Mouse (Mus musculus) stomach, embryonic 15.5 days (tissue): ENCODE data around the gene Zfp683. TPM values are rescaled to one million over a fixed set of nuclear protein-coding genes. Genes with fewer than 3 reads are reported as not detected.
A peak's percentile ranks its signal among the peaks of the same experiment; 100 is the strongest.

Source experiments
- ATAC-seq: fragments of 200-750 bp; cut with Nextera tagmentation; 2 replicates; pipeline ENCODE4 v1.8.0; 2017; ENCODE audit warnings: low read depth, moderate number of reproducible peaks, moderate TSS enrichment; ENCODE audit not compliant: insufficient read depth, low FRiP score
- H3K27ac ChIP-seq: fragments of 300-500 bp; sonication (generic); 2 replicates; pipeline ENCODE4 v1.5.1; 2015; ENCODE audit warnings: mild to moderate bottlenecking, inconsistent platforms
- H3K27me3 ChIP-seq: fragments of 300-500 bp; sonication (generic); replicated peaks from 2 replicates; pipeline ENCODE4 v1.6.1; 2015; ENCODE audit warnings: inconsistent platforms
- H3K36me3 ChIP-seq: fragments of 300-500 bp; sonication (generic); 2 replicates; pipeline ENCODE4 v1.6.1; 2015; ENCODE audit warnings: inconsistent platforms
- H3K4me1 ChIP-seq: fragments of 300-500 bp; sonication (generic); 2 replicates; pipeline ENCODE4 v1.6.1; 2015; ENCODE audit warnings: inconsistent platforms
- H3K4me2 ChIP-seq: fragments of 300-500 bp; sonication (generic); 2 replicates; pipeline ENCODE4 v1.6.1; 2015; ENCODE audit warnings: mild to moderate bottlenecking, inconsistent platforms
- H3K4me3 ChIP-seq: fragments of 300-500 bp; sonication (generic); replicated peaks from 2 replicates; pipeline ENCODE4 v1.5.1; 2015; ENCODE audit warnings: inconsistent platforms
- H3K9ac ChIP-seq: fragments of 300-500 bp; sonication (generic); 2 replicates; pipeline ENCODE4 v1.6.1; 2015; ENCODE audit warnings: inconsistent platforms
- H3K9me3 ChIP-seq: fragments of 300-500 bp; sonication (generic); 2 replicates; pipeline ENCODE4 v1.6.1; 2016; ENCODE audit warnings: inconsistent platforms
- WGBS: fragments of 180-500 bp; shearing (Covaris S2); methylation state at CpG from one replicate; pipeline ENCODE4 v1.1.7; 2015; 5-methylcytosine and 5-hydroxymethylcytosine counted together
- polyA plus RNA-seq: library from polyadenylated mRNA; unstranded; fragments of >200 nt; fragmentation: Nextera tagmentation; extraction: Ambion mirVana; gene quantifications from 2 replicates; pipeline ENCODE4 v1.2.1, GENCODE M21; 2015

Zfp683 gene
- polyA plus RNA-seq, 1 experiment from 2014 or later: not detected

- Histone ChIP-seq H3K27me3 (no peaks in the 10 kb centered on the region), H3K4me3 (no peak overlapping the region), H3K27ac (no peak overlapping the region), H3K9ac (no peak overlapping the region), H3K9me3 (no peaks in the 10 kb centered on the region), H3K4me1 (no peaks in the 10 kb centered on the region), H3K4me2 (no peak overlapping the region), H3K36me3 (no peaks in the 10 kb centered on the region)
- 84% methylated on average over 3 of the region's 3 CpGs for WGBS
- ATAC-seq: no peak
These were observed 42.5 kb downstream of the Zfp683 start for GRCm38 (mm10) chr4:134096120-134096519.

- Histone ChIP-seq H3K9ac (no peak overlapping the region), H3K4me3 (no peak overlapping the region), H3K4me2 (no peak overlapping the region), H3K36me3 (no peaks in the 10 kb centered on the region), H3K27me3 (no peaks in the 10 kb centered on the region), H3K27ac (no peak overlapping the region), H3K4me1 (no peaks in the 10 kb centered on the region), H3K9me3 (no peaks in the 10 kb centered on the region)
- no peak for ATAC-seq
- WGBS: 63% methylated on average over 5 of the region's 5 CpGs
These were observed 43.5 kb downstream of the Zfp683 start for GRCm38 (mm10) chr4:134097015-134097608.

- Histone ChIP-seq H3K4me2 (no peak overlapping the region), H3K9ac (no peak overlapping the region), H3K9me3 (no peaks in the 10 kb centered on the region), H3K27me3 (no peaks in the 10 kb centered on the region), H3K4me3 (no peak overlapping the region), H3K27ac (no peak overlapping the region; the same call in 1 of the 2 replicates), H3K36me3 (no peaks in the 10 kb centered on the region), H3K4me1 (0 out of 2 replicates have a peak, but pooled peaks cover 4% of the 10 kb centered on the region)
- no peak for ATAC-seq
- WGBS: 44% methylated on average over 8 of the region's 8 CpGs
These were observed 45.0 kb downstream of the Zfp683 start for GRCm38 (mm10) chr4:134098628-134099027.

GRCm38 (mm10) chr4:134100245-134100644, 46.6 kb downstream of the Zfp683 start:
- Histone ChIP-seq H3K4me1 (0 out of 2 replicates have a peak, but pooled peaks cover 4% of the 10 kb centered on the region), H3K9ac (no peak overlapping the region), H3K27ac (no peak overlapping the region), H3K9me3 (no peaks in the 10 kb centered on the region), H3K27me3 (no peaks in the 10 kb centered on the region), H3K4me3 (no peak overlapping the region), H3K36me3 (no peaks in the 10 kb centered on the region), H3K4me2 (no peak overlapping the region)
- no peak for ATAC-seq
- WGBS: 79% methylated on average over 4 of the region's 4 CpGs

- WGBS: 17% methylated on average over 34 of the region's 34 CpGs
- ATAC-seq: peak; percentile 93
- H3K36me3 ChIP-seq: no peaks in the 10 kb centered on the region
- no peak within 1 kb of the TSS for H3K27ac ChIP-seq
- no peaks in the 10 kb centered on the region for H3K9me3 ChIP-seq
- H3K4me1 ChIP-seq: 0 out of 2 replicates have a peak, but pooled peaks cover 4% of the 10 kb centered on the region
- H3K9ac ChIP-seq: peak within 1 kb of the TSS; percentile 59; the same call in 1 of the 2 replicates
- H3K4me2 ChIP-seq: peak within 1 kb of the TSS; percentile 71
- H3K4me3 ChIP-seq: peak within 1 kb of the TSS; percentile 82
- H3K27me3 ChIP-seq: no peaks in the 10 kb centered on the region
These were observed 48.5 kb downstream of the Zfp683 start, which contains the start of gene Ubxn11 for GRCm38 (mm10) chr4:134101979-134102741. Gene Ubxn11, plus strand, starts transcription at chr4:134102570.

GRCm38 (mm10) chr4:134102742-134103119, 49.1 kb downstream of the Zfp683 start:
- no peaks in the 10 kb centered on the region for H3K27me3 ChIP-seq
- 0 out of 2 replicates have a peak, but pooled peaks cover 4% of the 10 kb centered on the region for H3K4me1 ChIP-seq
- peak overlapping the region; percentile 71 for H3K4me2 ChIP-seq
- H3K36me3 ChIP-seq: no peaks in the 10 kb centered on the region
- H3K27ac ChIP-seq: no peak overlapping the region
- 3% methylated on average over 21 of the region's 21 CpGs for WGBS
- no peaks in the 10 kb centered on the region for H3K9me3 ChIP-seq
- H3K4me3 ChIP-seq: peak overlapping the region; percentile 82
- ATAC-seq: peak; percentile 33; the same call in 1 of the 2 replicates
- H3K9ac ChIP-seq: peak overlapping the region; percentile 59; the same call in 1 of the 2 replicates

GRCm38 (mm10) chr4:134106105-134106504, 52.5 kb downstream of the Zfp683 start:
- no peak overlapping the region for H3K4me3 ChIP-seq
- H3K27ac ChIP-seq: no peak overlapping the region
- no peaks in the 10 kb centered on the region for H3K27me3 ChIP-seq
- no peaks in the 10 kb centered on the region for H3K36me3 ChIP-seq
- no peaks in the 10 kb centered on the region for H3K9me3 ChIP-seq
- no peak overlapping the region for H3K4me2 ChIP-seq
- ATAC-seq: no peak
- H3K9ac ChIP-seq: no peak overlapping the region
- peaks cover 4% of the 10 kb centered on the region; the same call in 1 of the 2 replicates for H3K4me1 ChIP-seq
- WGBS: 58% methylated on average over 7 of the region's 7 CpGs

DNA sequence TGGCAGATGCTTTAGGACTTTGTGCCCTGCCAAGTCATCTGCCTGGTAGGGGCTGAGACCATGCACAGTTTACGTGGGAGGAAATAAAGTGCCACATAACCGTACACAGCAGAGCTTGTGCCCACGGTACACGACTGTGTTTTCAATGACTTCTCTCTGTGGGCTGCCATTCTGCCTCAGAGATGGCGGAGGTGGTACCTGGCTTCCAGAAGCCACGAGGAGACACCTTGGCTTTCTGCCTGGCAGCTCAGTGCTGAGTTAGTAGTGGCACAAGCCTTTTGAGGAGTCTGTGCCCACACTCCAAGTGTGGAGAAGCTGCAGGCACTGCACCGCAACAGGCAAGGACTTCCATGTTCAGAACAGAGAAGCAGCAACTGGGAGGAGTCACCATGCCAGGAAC, 54.1 kb downstream of the Zfp683 start:
- Histone ChIP-seq H3K27me3 (no peaks in the 10 kb centered on the region), H3K36me3 (no peaks in the 10 kb centered on the region), H3K4me2 (no peak overlapping the region), H3K4me1 (peaks cover 2% of the 10 kb centered on the region; the same call in 1 of the 2 replicates), H3K9me3 (no peaks in the 10 kb centered on the region), H3K27ac (no peak overlapping the region), H3K9ac (no peak overlapping the region), H3K4me3 (no peak overlapping the region)
- WGBS: 81% methylated on average over 7 of the region's 7 CpGs
- no peak for ATAC-seq

GRCm38 (mm10) chr4:134108196-134108595, 54.6 kb downstream of the Zfp683 start:
- Histone ChIP-seq H3K4me1 (no peaks in the 10 kb centered on the region; the same call in 1 of the 2 replicates), H3K36me3 (no peaks in the 10 kb centered on the region), H3K4me2 (no peak overlapping the region), H3K9me3 (no peaks in the 10 kb centered on the region), H3K9ac (no peak overlapping the region), H3K27me3 (no peaks in the 10 kb centered on the region), H3K4me3 (no peak overlapping the region), H3K27ac (no peak overlapping the region)
- ATAC-seq: no peak
- WGBS: 32% methylated on average over 5 of the region's 5 CpGs

Other genes starting within 250 kb of the Zfp683 start
- gene Rps6ka1, start 166.0 kb upstream of the Zfp683 start, polyA plus RNA-seq: 73.4 and 76.4 TPM in 2 replicates
- 1,858 and 2,056 TPM in 2 replicates for gene Hmgn2, start 85.2 kb upstream of the Zfp683 start, polyA plus RNA-seq
- gene Dhdds, start 52.9 kb upstream of the Zfp683 start, polyA plus RNA-seq: 39.9 and 41.5 TPM in 2 replicates
- gene Lin28a, start 35.0 kb upstream of the Zfp683 start, polyA plus RNA-seq: 0.12 and 0.17 TPM in 2 replicates
- gene Crybg2, start 7.0 kb downstream of the Zfp683 start, polyA plus RNA-seq: 11.1 and 11.9 TPM in 2 replicates
- gene Cd52, start 41.2 kb downstream of the Zfp683 start, polyA plus RNA-seq: 34.8 and 39.7 TPM in 2 replicates
- gene Ubxn11, start 48.7 kb downstream of the Zfp683 start, polyA plus RNA-seq: 4.3 and 5.7 TPM in 2 replicates
- 363 and 395 TPM in 2 replicates for gene Sh3bgrl3, start 75.0 kb downstream of the Zfp683 start, polyA plus RNA-seq
- gene Cep85, start 133.3 kb downstream of the Zfp683 start, polyA plus RNA-seq: 83.0 and 84.0 TPM in 2 replicates
- not detected in 2 replicates for gene Gm7534, start 149.2 kb downstream of the Zfp683 start, polyA plus RNA-seq
- 0.26 and 0.31 TPM in 2 replicates for gene Catsper4, start 173.5 kb downstream of the Zfp683 start, polyA plus RNA-seq
- 7.7 and 10.0 TPM in 2 replicates for gene Cnksr1, start 184.6 kb downstream of the Zfp683 start, polyA plus RNA-seq
- gene E130218I03Rik, start 189.8 kb downstream of the Zfp683 start, polyA plus RNA-seq: 0.28 and 0.37 TPM in 2 replicates
- 15.1 and 15.9 TPM in 2 replicates for gene Zfp593, start 191.8 kb downstream of the Zfp683 start, polyA plus RNA-seq
- not detected in 2 replicates for gene Gm30191, start 193.1 kb downstream of the Zfp683 start, polyA plus RNA-seq
- gene Grrp1, start 200.3 kb downstream of the Zfp683 start, polyA plus RNA-seq: 4.2 and 5.2 TPM in 2 replicates
- 18.9 and 20.0 TPM in 2 replicates for gene Pdik1l, start 234.1 kb downstream of the Zfp683 start, polyA plus RNA-seq